Mouse (Mus musculus): Measurements from ENCODE around the gene Tnni1.

DNA sequence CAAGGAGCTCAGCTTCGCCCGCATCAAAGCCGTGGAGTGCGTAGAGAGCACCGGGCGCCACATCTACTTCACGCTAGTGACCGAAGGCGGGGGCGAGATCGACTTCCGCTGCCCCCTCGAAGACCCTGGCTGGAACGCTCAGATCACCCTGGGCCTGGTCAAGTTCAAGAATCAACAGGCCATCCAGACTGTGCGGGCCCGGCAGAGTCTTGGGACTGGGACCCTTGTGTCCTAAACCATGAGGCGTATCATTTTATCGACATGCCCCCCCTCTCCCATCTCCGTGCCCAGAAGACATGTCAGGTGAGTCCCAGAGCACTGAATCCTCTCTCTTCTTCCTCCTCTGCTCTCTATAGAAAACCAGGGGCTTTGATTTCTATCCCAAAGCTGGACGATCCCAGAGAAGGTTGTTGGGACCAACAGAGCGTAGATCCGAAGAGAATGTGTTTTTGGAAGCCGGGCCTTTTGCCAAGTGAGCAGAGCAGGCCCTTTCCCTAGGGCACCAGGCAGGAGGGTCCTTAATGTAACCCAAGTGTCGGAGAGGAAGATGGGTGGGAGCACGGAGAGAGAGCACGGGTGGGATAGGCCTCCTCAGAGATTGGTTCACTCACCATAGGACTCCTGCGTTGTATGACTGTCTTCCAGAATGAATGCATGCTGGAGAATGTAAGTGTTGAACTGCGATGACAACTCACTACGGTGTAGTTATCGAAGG is 12.5 kb upstream of the Tnni1 start:
- TF ChIP-seq MAFK (IDR thresholded peaks at IDR 0.05; ENCODE audit: insufficient read depth, low read depth, low read length) (no peak), ZC3H11A (IDR thresholded peaks at IDR 0.05; ENCODE audit: borderline replicate concordance, low read depth, low read length) (no peak), HCFC1 (IDR thresholded peaks at IDR 0.05; ENCODE audit: borderline replicate concordance, insufficient read depth, low read length) (no peak)
